Mouse (Mus musculus) ES-Bruce4 (cell line): ENCODE measurements at regions not wholly inside any gene's neighbourhood (a gene's known extent, or its start where the extent isn't known, plus 50 kb on each side); places are given as distances from the start of the nearest gene placed in this dataset.
A peak's percentile ranks its signal among the peaks of the same experiment; 100 is the strongest.

Experiments used
- H3K27ac ChIP-seq: 2 replicates; pipeline ENCODE4 v1.5.1; 2012; ENCODE audit warnings: low read length, inconsistent platforms; ENCODE audit not compliant: insufficient read depth
- H3K27me3 ChIP-seq: 2 replicates; pipeline ENCODE4 v1.6.1; 2012; ENCODE audit warnings: mild to moderate bottlenecking, low read length, inconsistent platforms; ENCODE audit not compliant: control insufficient read depth, poor library complexity, insufficient read depth, severe bottlenecking
- H3K36me3 ChIP-seq: 2 replicates; pipeline ENCODE4 v1.6.1; 2012; ENCODE audit warnings: inconsistent platforms, mild to moderate bottlenecking, low read length, moderate library complexity; ENCODE audit not compliant: control insufficient read depth, poor library complexity, insufficient read depth, severe bottlenecking
- H3K4me1 ChIP-seq: one replicate; pipeline ENCODE4 v1.8.1; 2011; ENCODE audit warnings: low read length; ENCODE audit not compliant: control insufficient read depth, insufficient read depth
- H3K4me3 ChIP-seq: 2 replicates; pipeline ENCODE4 v1.5.1; 2011; ENCODE audit warnings: low read depth, mild to moderate bottlenecking, low read length
- H3K9ac ChIP-seq: 2 replicates; pipeline ENCODE4 v1.6.1; 2012; ENCODE audit warnings: low read depth, mild to moderate bottlenecking, inconsistent platforms; ENCODE audit not compliant: poor library complexity, severe bottlenecking
- H3K9me3 ChIP-seq: replicated peaks from 2 replicates; pipeline ENCODE4 v1.6.1; 2012; ENCODE audit warnings: mild to moderate bottlenecking, low read length, inconsistent platforms; ENCODE audit not compliant: control insufficient read depth, poor library complexity, insufficient read depth, severe bottlenecking
- CTCF ChIP-seq: IDR thresholded peaks from one replicate; pipeline ENCODE4 v1.8.1; 2011; ENCODE audit warnings: low read depth, low read length
- EP300 ChIP-seq: IDR thresholded peaks from 2 replicates; pipeline ENCODE4 v1.6.1; 2011; ENCODE audit warnings: low read depth, low read length; ENCODE audit not compliant: insufficient read depth
- POLR2A ChIP-seq: IDR thresholded peaks from one replicate; pipeline ENCODE4 v1.8.1; 2011; ENCODE audit warnings: low read length; ENCODE audit not compliant: insufficient read depth

DNA sequence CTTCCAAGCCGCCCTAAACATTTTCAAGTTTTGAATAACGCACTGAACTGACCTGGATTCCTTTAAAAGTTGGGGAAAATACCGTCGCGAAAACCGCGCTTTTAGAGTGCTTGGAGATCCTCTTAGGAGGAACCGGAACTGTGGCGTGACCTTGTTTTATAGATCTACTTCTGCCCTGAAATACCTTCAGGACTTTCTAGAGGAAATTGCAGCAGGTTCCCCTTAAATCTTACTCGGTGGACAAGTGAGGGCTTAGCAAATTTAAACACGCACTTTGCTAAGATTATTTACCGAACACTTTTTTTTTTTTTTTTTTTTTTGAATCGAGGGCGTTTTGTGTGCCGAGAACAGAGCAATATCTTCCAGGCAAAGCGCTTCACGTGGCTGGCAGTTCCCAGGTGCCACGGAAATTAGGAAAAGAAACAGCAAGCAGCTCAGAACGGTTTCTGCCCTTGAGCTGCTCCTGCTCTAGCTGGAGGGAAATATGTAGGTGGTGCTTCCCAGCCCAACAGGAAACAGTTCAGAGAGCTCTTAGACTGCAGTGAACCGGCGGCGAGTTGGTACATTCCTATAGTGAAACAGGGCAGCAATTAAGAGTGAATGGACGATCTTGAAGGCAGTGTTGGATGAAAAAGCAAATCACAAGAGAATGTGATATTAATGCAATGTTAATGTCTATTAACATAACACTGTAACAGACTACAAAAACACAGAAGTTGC is 127.1 kb downstream of the Tmem161b start:
- Histone ChIP-seq H3K4me3 (peak overlapping the region; percentile 81), H3K27ac (no peak overlapping the region), H3K9ac (peak overlapping the region; percentile 51), H3K27me3 (peaks cover 8% of the 10 kb centered on the region; the same call in 1 of the 2 replicates), H3K36me3 (no peaks in the 10 kb centered on the region), H3K4me1 (no peaks in the 10 kb centered on the region), H3K9me3 (no peaks in the 10 kb centered on the region)
- TF ChIP-seq POLR2A (no peak), CTCF (no peak), EP300 (no peak)

DNA sequence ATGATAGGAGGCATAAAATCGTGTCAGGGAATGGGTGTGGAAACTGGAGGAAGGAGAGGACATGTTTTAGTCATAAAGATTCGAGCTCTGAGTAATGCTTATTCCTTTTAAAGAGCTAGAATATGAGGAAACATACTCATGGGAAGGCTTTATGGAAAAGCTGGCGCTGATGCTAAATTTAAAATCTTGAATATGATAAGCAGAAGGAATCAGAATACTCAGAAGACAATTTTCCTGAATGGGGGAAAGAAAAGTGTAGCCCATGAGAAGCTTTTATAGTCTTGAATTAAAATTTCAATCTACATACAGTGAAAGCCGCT is 127.6 kb downstream of the Tmem161b start:
- H3K9me3 ChIP-seq: no peaks in the 10 kb centered on the region
- H3K9ac ChIP-seq: no peak overlapping the region
- no peak overlapping the region for H3K27ac ChIP-seq
- peaks cover 8% of the 10 kb centered on the region; the same call in 1 of the 2 replicates for H3K27me3 ChIP-seq
- no peaks in the 10 kb centered on the region for H3K4me1 ChIP-seq
- no peak overlapping the region for H3K4me3 ChIP-seq
- TF ChIP-seq EP300: no peak
- TF ChIP-seq CTCF: no peak
- TF ChIP-seq POLR2A: no peak
- no peaks in the 10 kb centered on the region for H3K36me3 ChIP-seq

DNA sequence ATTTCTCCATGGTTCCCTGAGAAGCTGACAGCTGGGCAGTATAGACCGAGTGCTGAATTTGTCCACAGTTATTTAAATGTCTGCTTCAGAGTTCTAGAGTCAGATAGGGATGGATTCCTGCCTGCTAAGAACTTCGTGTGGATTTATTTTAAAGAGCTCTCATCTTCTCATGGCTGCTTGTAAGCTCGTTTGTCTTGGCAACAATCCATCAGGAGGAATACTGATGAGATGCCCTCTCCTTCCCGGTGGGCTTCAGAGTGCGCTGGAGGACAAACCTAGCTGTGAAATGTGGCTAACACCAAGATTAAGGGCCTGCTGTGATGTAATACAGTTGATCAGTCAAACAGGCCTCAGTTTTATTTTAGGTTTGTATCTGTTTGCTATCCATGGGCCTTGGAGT is 128.7 kb downstream of the Tmem161b start:
- H3K36me3 ChIP-seq: no peaks in the 10 kb centered on the region
- H3K27me3 ChIP-seq: peaks cover 4% of the 10 kb centered on the region; the same call in 1 of the 2 replicates
- H3K4me3 ChIP-seq: no peak overlapping the region
- TF ChIP-seq EP300 (no peak), CTCF (no peak), POLR2A (no peak)
- no peak overlapping the region for H3K9ac ChIP-seq
- H3K27ac ChIP-seq: no peak overlapping the region
- no peaks in the 10 kb centered on the region for H3K9me3 ChIP-seq
- H3K4me1 ChIP-seq: no peaks in the 10 kb centered on the region

DNA sequence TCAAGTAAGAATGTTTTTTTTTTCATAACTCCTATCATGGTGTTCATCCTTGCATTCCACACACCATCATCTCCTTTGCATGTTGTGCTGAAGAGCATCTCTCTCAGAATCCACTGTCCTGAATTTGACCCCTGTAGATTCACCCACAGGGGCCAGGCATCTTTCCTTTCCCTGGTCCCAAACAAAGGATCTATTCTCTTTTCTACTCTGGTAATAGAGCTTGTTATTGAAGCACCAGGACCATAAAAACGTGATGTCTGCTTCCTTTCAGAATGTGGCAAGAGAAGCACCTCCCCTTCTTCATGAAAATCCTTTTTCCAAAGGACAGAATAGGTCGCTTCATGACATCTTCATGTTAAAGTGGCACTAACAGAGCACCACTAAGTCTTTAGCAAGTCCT is 134.4 kb downstream of the Tmem161b start:
- Histone ChIP-seq H3K27ac (no peak overlapping the region), H3K36me3 (no peaks in the 10 kb centered on the region), H3K9me3 (no peaks in the 10 kb centered on the region), H3K4me1 (no peaks in the 10 kb centered on the region), H3K9ac (no peak overlapping the region), H3K4me3 (no peak overlapping the region), H3K27me3 (no peaks in the 10 kb centered on the region)
- TF ChIP-seq POLR2A: no peak
- TF ChIP-seq EP300: no peak
- TF ChIP-seq CTCF: no peak

DNA sequence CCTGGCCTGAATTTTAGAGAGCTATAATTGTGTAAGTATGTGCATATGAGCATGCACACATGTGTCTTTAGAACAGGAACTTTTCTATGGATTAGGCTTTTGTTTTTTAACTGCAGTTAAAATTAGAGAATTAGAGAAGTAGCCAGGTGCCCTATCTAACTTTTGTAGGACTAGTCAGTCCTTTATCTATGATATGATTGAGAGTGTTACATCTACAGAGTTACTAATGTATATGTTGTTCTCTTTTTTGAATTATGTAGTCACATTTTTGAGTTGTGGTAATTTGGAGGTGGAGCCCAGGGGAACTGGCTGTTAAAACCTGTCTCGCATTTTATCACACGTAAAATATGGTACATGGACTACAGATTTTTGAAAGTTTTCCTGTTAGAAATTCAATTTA is 138.4 kb downstream of the Tmem161b start:
- no peak overlapping the region for H3K4me3 ChIP-seq
- no peak for TF ChIP-seq CTCF
- no peak for TF ChIP-seq POLR2A
- no peaks in the 10 kb centered on the region for H3K9me3 ChIP-seq
- H3K4me1 ChIP-seq: no peaks in the 10 kb centered on the region
- no peaks in the 10 kb centered on the region for H3K27me3 ChIP-seq
- H3K9ac ChIP-seq: no peak overlapping the region
- H3K27ac ChIP-seq: no peak overlapping the region
- no peaks in the 10 kb centered on the region for H3K36me3 ChIP-seq

DNA sequence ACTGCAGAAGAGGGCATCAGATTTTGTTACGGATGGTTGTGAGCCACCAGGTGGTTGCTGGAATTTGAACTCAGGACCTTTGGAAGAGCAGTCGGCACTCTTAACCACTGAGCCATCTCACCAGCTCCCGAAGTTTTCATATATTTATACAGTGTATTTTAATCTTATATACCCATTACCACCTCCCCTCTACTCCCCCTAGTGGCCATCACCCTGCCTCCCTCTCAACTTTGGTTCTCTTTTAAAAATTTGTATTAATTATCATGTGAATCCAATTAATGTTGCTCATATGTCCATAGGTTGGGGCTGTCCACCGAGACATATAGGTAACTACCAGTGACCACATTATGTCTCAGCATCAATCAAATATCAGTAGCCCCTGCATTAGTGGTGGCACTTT is 142.0 kb downstream of the Tmem161b start:
- no peaks in the 10 kb centered on the region for H3K4me1 ChIP-seq
- no peaks in the 10 kb centered on the region for H3K36me3 ChIP-seq
- no peak overlapping the region for H3K9ac ChIP-seq
- no peaks in the 10 kb centered on the region for H3K9me3 ChIP-seq
- no peak for TF ChIP-seq POLR2A
- no peak for TF ChIP-seq EP300
- TF ChIP-seq CTCF: no peak
- no peaks in the 10 kb centered on the region for H3K27me3 ChIP-seq
- no peak overlapping the region for H3K4me3 ChIP-seq
- no peak overlapping the region for H3K27ac ChIP-seq

DNA sequence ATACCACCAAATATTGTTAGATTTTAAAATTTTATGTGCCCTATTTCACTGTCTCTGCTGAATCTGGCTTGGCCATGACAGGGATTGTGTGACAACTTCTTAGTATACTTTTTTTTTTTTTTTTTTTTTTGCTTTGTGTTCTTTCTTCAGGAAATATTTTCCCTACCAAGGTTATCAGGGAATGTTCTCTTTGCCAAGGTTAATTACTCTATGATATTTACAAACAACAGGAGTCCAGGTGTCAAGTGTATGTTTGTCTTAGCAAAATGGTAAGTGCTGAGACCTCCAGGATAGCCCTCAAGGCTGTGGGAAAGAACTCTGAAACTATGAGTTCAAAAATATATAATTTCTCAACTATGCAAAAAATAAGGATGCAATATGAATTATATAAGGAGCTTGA is 143.4 kb downstream of the Tmem161b start:
- no peaks in the 10 kb centered on the region for H3K9me3 ChIP-seq
- no peaks in the 10 kb centered on the region for H3K27me3 ChIP-seq
- H3K27ac ChIP-seq: no peak overlapping the region
- H3K4me3 ChIP-seq: no peak overlapping the region
- no peaks in the 10 kb centered on the region for H3K36me3 ChIP-seq
- TF ChIP-seq POLR2A (no peak), EP300 (no peak), CTCF (no peak)
- no peaks in the 10 kb centered on the region for H3K4me1 ChIP-seq
- no peak overlapping the region for H3K9ac ChIP-seq
